Mouse (Mus musculus): ENCODE results near the gene Cbr2. TPM values are rescaled to one million over a fixed set of nuclear protein-coding genes. Genes with fewer than 3 reads are reported as not detected.
"Not testable (repeated sequence)": the region's sequence is repeated elsewhere in the genome, so short reads cannot be mapped to it uniquely, and the experiment has no call there.

Cbr2 gene
- polyA plus RNA-seq, 1 experiment = 51.7 TPM

DNA sequence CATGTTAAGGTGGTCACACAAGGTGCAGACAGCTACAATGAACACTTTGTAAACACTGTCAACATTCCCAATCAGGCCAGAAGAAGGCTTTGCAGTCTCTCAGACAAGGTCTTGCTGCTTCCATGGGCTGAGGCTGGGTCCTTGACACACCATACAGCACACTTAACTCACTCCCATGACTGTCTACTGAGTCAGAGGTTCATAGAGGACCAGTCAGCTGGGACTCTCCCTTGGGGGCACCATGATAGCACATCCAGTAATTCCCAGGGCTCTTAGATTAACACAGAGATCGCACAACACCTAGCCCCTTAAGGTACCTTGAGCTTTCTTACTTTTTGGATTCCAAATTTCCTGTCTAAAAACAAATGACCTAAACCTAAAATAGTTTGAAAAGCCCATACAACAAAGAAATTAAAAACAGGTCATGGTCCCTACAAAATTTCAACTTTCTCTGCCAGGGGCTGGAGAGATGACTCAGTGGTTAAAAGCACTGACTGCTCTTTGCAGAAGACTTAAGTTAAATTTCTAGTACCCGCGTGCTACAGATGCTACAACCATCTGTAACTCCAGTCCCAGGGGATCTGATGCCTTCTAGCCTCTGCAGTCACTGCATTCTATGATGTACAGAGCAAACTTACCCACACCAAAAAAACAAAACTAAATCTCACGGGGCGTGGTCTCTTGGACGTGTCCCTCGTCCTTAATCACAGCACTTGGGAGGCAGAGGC lies 41.7 kb upstream of the Cbr2 start:
- Histone ChIP-seq H3K27me3 (ENCODE audit: control insufficient read depth, insufficient read depth, insufficient read length) (no peaks in the 10 kb centered on the region), H3K79me2 (ENCODE audit: control insufficient read depth, insufficient read depth) (no peaks in the 10 kb centered on the region), H3K36me3 (ENCODE audit: control insufficient read depth, insufficient read depth) (no peaks in the 10 kb centered on the region), H3ac (ENCODE audit: control insufficient read depth, insufficient read length, low read depth) (no peak overlapping the region), H3K79me3 (ENCODE audit: low read depth) (no peaks in the 10 kb centered on the region), H3K4me3 (ENCODE audit: insufficient read depth, poor library complexity, severe bottlenecking) (no peak overlapping the region)
- TF ChIP-seq CTCF (IDR thresholded peaks at IDR 0.05; ENCODE audit: control insufficient read depth, insufficient read depth, insufficient read length) (no peak), FOSL1 (IDR thresholded peaks at IDR 0.05; ENCODE audit: insufficient read depth, low read length, poor library complexity, severe bottlenecking) (peak; percentile 44), MYOG (IDR thresholded peaks at IDR 0.05; ENCODE audit: control insufficient read depth, extremely low read depth, insufficient read length) (no peak), MYOD1 (IDR thresholded peaks at IDR 0.05; ENCODE audit: control insufficient read depth, insufficient read length, low read depth) (no peak), CEBPB (IDR thresholded peaks at IDR 0.05; ENCODE audit: low read depth) (no peak), USF1 (IDR thresholded peaks at IDR 0.05; ENCODE audit: low read depth) (no peak)

GRCm38 (mm10) chr11:120772749-120773148 lies 40.8 kb upstream of the Cbr2 start:
- H3K4me3 ChIP-seq (ENCODE audit: insufficient read depth, poor library complexity, severe bottlenecking) = no peak overlapping the region
- H3ac ChIP-seq (ENCODE audit: control insufficient read depth, insufficient read length, low read depth) = no peak overlapping the region
- no peaks in the 10 kb centered on the region for H3K27me3 ChIP-seq (ENCODE audit: control insufficient read depth, insufficient read depth, insufficient read length)
- TF ChIP-seq CTCF (IDR thresholded peaks at IDR 0.05; ENCODE audit: control insufficient read depth, insufficient read depth, insufficient read length) (no peak), MYOD1 (IDR thresholded peaks at IDR 0.05; ENCODE audit: control insufficient read depth, insufficient read length, low read depth) (no peak), USF1 (IDR thresholded peaks at IDR 0.05; ENCODE audit: low read depth) (no peak), CEBPB (IDR thresholded peaks at IDR 0.05; ENCODE audit: low read depth) (no peak), MYOG (IDR thresholded peaks at IDR 0.05; ENCODE audit: control insufficient read depth, extremely low read depth, insufficient read length) (no peak), FOSL1 (IDR thresholded peaks at IDR 0.05; ENCODE audit: insufficient read depth, low read length, poor library complexity, severe bottlenecking) (no peak), MAX (IDR thresholded peaks at IDR 0.05) (no peak)
- H3K79me3 ChIP-seq (ENCODE audit: low read depth) = no peaks in the 10 kb centered on the region
- no peaks in the 10 kb centered on the region for H3K79me2 ChIP-seq (ENCODE audit: control insufficient read depth, insufficient read depth)
- no peaks in the 10 kb centered on the region for H3K36me3 ChIP-seq (ENCODE audit: control insufficient read depth, insufficient read depth)

- Histone ChIP-seq H3K36me3 (ENCODE audit: control insufficient read depth, insufficient read depth) (no peaks in the 10 kb centered on the region), H3K27me3 (ENCODE audit: control insufficient read depth, insufficient read depth, insufficient read length) (no peaks in the 10 kb centered on the region), H3K4me3 (ENCODE audit: insufficient read depth, poor library complexity, severe bottlenecking) (no peak overlapping the region), H3K79me3 (ENCODE audit: low read depth) (no peaks in the 10 kb centered on the region), H3K79me2 (ENCODE audit: control insufficient read depth, insufficient read depth) (no peaks in the 10 kb centered on the region), H3ac (ENCODE audit: control insufficient read depth, insufficient read length, low read depth) (no peak overlapping the region)
- no peak for TF ChIP-seq MYOD1 (IDR thresholded peaks at IDR 0.05; ENCODE audit: control insufficient read depth, insufficient read length, low read depth)
- TF ChIP-seq MAX (IDR thresholded peaks at IDR 0.05) = no peak
- no peak for TF ChIP-seq MYOG (IDR thresholded peaks at IDR 0.05; ENCODE audit: control insufficient read depth, extremely low read depth, insufficient read length)
- no peak for TF ChIP-seq CTCF (IDR thresholded peaks at IDR 0.05; ENCODE audit: control insufficient read depth, insufficient read depth, insufficient read length)
- no peak for TF ChIP-seq FOSL1 (IDR thresholded peaks at IDR 0.05; ENCODE audit: insufficient read depth, low read length, poor library complexity, severe bottlenecking)
- TF ChIP-seq CEBPB (IDR thresholded peaks at IDR 0.05; ENCODE audit: low read depth) = no peak
- TF ChIP-seq USF1 (IDR thresholded peaks at IDR 0.05; ENCODE audit: low read depth) = no peak
Measured at GRCm38 (mm10) chr11:120768206-120768605, 36.3 kb upstream of the Cbr2 start.

DNA sequence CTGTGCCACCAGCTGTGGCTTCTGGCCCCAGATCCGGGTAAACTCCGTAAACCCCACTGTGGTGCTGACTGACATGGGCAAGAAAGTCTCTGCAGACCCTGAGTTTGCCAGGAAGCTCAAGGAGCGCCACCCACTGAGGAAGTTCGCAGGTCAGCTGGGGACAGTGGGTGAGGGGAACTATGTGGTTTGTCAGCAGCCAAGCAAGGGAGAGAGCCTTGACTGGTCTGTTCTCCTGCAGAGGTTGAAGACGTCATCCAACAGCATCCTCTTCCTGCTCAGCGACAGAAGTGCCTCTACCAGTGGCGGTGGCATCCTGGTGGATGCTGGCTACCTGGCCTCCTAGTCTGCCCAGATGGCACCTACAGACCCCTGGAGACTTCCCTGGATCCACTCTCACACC lies 35.1 kb upstream of the Cbr2 start:
- not testable (repeated sequence) for H3ac ChIP-seq (ENCODE audit: control insufficient read depth, insufficient read length, low read depth); H3K27me3 ChIP-seq (ENCODE audit: control insufficient read depth, insufficient read depth, insufficient read length); H3K79me3 ChIP-seq (ENCODE audit: low read depth); H3K4me3 ChIP-seq (ENCODE audit: insufficient read depth, poor library complexity, severe bottlenecking); H3K36me3 ChIP-seq (ENCODE audit: control insufficient read depth, insufficient read depth); H3K79me2 ChIP-seq (ENCODE audit: control insufficient read depth, insufficient read depth)

DNA sequence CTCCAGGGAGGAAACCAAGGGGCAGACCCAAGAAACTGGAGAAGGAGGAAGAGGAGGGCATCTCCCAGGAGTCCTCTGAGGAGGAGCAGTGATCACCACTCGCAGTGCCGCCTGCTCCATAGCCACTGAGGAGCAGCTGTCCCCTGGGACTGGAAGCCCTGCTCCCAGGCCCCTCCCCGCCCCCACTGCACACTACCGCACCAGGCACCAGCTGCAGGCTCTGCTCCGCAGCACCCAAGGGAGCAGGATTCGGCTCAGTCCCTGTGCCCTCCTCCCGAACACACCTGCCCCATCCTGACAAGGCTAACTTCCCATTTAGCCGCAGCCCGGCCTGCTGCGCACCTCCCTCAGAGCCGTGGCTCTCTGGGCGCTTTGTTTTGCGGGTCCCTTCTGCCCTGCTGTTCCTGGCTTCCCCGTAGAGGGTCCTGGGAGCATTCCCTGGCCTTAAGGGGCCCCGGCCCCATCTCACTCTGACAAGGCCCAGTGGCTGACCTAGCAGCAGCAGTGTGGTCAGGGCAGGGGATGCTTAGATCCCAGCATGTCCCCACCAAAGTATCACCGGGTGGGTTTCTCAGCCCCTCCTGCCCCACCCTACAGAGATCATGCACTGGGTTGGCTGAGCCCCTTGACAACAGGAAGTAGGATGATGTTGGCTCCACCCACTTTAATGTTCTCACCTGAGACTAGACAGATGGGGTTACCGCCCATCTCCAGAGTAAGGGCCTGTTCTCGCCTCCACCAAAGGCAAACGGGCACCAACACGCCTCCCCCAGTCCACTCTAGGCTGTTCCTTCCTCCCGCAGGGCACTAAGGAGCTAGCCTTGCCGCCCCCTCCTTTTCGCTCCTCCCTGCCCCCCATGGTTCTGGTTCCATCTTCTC lies 31.4 kb upstream of the Cbr2 start:
- H3K4me3 ChIP-seq (ENCODE audit: insufficient read depth, poor library complexity, severe bottlenecking); H3K27me3 ChIP-seq (ENCODE audit: control insufficient read depth, insufficient read depth, insufficient read length); H3K79me3 ChIP-seq (ENCODE audit: low read depth); H3K79me2 ChIP-seq (ENCODE audit: control insufficient read depth, insufficient read depth); H3K36me3 ChIP-seq (ENCODE audit: control insufficient read depth, insufficient read depth); H3ac ChIP-seq (ENCODE audit: control insufficient read depth, insufficient read length, low read depth): not testable (repeated sequence)

DNA sequence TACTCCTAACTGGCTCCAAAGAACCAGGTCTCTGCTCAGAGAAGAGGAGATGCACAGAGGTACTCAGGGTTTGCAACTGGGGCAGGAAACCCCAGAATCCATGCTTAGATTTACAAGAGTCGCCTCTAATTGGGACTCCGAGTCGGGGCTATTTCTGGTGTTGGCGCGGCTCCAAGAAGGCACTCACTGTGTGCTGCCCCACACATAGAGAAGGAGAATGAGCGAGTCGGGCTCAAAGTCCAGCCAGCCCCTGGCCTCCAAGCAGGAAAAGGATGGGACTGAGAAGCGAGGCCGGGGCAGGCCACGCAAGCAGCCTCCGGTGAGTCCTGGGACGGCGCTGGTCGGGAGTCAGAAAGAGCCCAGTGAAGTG lies 30.7 kb upstream of the Cbr2 start, which contains the start of gene Hmga1b:
TSS of gene Hmga1b (plus strand) at position 123 of the 370 bp plus-strand sequence.
- not testable (repeated sequence) for H3K79me2 ChIP-seq (ENCODE audit: control insufficient read depth, insufficient read depth); H3K27me3 ChIP-seq (ENCODE audit: control insufficient read depth, insufficient read depth, insufficient read length); H3K79me3 ChIP-seq (ENCODE audit: low read depth); H3ac ChIP-seq (ENCODE audit: control insufficient read depth, insufficient read length, low read depth); H3K36me3 ChIP-seq (ENCODE audit: control insufficient read depth, insufficient read depth); H3K4me3 ChIP-seq (ENCODE audit: insufficient read depth, poor library complexity, severe bottlenecking)

All from C2C12 (cell line).